Mouse (Mus musculus) NIH3T3 (cell line): ENCODE results near the gene Atxn1l.

Source experiments
- DNase-seq: peaks from one replicate; pipeline ENCODE4 v3.0.0-alpha.2; 2012; ENCODE audit warnings: low read depth

The Atxn1l gene

DNA sequence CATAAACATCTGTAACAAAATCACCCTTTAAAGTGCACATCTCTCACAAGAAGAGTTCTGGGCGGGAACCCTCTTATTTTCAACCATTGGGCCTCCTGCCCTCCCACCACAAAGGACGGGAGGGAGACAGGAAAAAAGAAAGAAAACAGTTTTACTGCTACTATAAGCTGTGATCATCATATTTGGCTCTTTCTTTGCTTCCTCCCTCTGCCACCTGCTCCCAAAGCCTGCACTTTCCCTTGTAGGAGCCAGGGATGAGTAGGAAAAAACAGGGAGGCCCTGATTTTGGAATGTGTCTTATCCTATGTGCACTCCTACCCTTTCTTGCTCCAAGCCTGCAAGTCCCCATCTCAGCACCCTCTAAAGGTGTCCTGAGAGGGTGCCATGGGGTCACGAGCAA is 6.5 kb downstream of the Atxn1l start:
- no peak for DNase-seq

DNA sequence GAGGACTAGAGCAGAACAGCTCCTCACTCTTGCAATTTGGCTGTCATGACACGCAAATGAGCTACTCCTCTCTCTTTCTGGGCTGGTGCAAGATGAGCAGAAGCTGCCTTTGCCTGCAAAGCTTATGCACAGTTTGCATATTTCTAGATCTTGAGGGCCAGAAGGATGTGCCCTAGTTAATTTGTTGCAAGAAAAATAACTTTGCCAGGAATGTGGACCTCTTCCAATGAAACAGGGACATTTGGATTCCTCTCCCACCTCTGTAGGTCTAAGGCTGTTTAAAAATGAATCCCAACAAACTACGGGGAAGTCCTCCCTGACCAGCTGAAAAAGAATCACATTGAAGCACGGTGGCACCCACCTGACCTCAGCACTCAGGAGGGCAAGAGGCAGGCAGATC is 12.4 kb downstream of the Atxn1l start:
- DNase-seq: no peak

DNA sequence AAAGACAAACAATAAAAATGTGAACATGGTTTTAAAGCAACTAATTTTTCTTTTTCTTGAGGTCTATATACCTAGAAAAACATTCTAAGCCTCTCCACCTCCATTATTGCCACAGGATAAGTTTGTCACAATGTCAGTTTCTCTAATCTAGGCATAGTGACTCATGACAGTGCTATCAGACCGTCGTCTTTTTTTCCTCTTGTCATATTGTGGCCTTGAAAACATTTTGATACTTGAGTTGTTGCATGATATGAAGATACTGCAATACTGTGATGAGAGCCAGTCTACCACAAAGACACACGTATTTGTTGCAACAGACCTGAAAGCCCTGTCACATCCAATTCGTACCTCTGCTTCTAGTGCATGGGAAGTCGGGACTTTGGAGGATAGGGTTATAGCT is 22.6 kb downstream of the Atxn1l start:
- no peak for DNase-seq

DNA sequence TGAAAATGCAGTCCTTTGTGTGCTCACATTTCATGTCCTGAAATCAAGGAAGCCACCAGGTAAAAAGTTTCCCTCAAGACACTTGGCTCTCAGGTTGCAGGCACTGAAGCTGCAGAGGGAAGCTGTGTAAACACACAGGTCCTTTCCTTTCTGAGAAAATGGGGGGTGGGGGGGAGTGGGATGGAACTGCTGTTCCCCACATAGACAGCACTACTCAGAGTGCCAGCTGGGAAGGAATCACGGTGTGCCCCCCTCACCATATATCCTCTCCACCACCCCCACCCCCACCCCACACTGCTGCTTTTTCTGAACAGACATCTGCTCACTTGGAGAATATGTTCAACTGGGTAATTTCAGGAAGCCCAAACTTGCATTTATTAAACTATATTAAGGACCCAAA is 25.0 kb downstream of the Atxn1l start:
- no peak for DNase-seq

DNA sequence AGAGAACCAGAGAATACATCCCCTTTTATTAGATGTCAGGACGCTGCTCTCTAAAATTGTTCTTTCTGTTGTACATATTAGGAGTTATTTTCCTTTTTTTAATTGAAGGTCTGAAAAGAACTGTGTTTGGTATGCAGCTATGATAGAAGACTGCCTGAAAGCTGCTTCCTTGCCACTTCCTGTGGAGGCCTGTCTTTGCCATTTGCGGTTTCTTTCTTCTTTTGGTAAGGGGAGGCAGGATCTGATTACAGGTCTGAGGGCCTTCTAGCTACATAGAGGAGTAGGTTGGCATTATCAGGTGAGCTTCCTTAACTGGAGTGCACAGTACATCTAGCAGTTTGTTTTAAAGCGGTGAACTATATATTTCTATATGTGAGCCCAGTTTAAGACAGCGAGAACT is 29.6 kb downstream of the Atxn1l start:
- no peak for DNase-seq

DNA sequence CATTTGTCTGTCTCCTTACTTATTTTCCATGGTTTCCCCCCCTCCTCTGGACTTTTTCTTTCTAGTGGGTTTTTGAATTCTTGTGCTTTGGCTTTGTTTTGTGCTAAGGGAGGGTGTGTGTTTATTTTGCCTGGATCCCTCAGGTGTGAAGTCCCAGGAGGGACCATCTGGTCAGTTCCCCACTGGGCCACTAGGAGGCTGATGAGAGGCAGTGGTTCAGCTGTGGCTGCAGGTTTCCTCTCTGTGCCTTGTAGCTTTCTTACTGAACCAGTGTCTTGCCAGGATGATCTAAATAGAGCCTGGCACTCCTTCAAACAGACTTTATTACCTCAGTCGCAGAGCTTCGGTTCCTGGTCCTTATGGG is 30.7 kb downstream of the Atxn1l start:
- DNase-seq: peak; percentile 79

DNA sequence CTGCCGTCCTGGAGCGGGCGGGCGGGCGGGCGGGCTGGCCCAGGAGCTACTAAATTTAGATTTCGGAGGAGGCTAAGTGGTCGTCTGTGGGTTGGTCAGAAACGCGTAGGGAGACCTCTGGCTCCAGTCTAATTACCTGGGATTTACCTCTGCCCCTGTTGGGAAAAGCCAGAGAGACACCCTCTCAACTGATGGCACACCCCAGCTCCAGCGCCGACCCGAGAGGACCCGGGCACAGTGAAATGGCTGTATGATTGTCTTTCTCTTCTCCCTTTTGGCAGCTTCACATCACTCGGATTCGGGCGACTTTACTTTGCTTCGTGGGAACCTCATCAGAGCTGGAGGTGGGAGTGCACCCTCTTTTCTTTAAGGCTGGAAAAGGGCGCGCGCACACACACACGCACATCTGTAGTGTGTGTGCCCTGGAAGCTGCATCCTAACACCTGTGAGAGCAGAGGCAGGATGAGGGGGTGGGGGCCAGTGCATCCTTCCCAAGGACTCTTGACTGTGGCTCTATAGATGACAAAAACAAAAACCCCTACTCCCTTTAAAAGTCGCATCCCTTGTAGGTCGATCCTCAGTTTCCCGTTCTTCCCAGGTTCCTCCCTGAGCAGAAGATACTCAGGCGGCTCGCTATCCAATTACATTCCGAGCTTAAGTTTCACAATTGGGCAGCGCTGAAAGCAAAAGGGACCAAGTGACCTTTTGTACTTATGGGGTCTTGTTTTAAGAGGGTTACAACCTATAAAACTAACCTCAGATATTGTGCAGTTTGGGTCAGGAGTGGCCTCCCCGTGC is 31.3 kb downstream of the Atxn1l start:
- peak; percentile 23 for DNase-seq

DNA sequence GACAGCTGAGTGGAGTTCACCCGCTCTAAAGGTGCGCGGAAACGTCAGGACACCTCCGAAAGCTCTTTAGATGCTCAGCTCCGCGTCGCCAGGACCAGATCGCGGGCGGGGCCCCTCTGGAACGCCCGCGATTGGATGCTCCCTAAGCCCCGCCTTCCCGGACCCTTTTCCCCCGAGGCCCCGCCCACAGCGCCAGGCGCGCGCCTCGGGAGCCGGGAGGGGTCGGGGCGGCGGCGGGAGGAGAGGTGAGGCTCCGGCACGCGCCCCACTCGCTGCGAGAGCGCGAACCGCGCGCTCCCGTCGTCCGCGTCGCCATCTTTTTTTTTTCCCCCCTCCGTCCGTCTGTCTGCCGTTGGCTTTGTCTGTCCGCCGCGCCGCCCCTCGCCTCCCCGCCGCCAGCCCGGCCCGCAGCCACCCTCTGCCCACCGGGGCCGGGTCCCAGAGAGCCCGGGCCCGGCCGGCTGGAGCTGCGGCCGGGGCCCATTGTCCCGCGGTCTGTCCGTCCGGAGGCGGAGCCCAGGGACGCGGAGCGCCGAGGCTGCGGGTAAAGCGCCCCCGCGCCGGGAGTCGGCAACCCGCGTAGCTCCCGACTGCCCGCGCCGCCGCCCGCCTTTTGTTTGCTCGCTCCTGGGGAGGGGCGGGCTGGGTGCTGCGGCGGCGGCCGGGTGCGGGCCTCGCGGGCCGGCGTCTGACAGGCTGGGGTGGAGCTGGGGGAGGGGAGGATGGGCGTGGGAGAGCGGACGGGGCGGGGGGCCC is 32.0 kb downstream of the Atxn1l start, which contains the start of gene Zfp821:
TSS of gene Zfp821 (plus strand) at position 227 of the 756 bp plus-strand sequence.
- DNase-seq: peak; percentile 97

DNA sequence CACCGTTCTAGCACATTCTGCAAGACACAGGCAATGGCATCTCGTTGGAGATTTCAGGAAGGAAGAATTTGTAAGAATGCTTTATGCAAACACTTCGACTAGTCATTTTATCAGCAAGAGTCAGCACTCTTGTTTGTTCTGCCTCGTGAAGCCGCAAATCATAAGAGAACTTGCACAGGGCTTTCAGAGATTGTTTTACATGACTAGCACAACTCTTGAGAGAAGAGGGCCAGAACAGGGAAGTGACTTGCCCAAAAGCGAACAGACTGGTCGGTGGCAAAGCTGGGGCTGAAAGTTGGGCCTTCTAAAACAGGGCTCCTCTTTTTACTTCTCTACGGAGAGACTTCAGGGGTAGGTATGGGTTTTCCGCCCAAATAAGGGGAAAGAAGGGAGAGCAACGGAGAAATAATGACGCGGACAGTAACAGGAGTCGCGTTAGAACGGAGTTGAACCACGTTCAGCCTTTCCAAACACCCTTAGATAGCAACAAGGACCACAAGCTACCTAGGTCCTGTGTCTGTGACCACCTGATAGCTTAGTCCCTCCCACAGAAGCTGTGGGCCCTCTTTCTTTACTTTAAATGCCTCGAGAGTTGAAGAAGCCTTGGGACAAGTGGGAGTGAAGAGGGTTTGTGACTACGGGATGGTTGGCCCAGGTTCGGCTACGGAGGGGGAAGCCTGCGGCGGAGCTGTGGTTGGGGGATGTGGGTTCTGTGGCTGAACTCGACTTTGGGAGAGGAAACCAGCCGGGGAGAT is 32.8 kb downstream of the Atxn1l start:
- DNase-seq: no peak

DNA sequence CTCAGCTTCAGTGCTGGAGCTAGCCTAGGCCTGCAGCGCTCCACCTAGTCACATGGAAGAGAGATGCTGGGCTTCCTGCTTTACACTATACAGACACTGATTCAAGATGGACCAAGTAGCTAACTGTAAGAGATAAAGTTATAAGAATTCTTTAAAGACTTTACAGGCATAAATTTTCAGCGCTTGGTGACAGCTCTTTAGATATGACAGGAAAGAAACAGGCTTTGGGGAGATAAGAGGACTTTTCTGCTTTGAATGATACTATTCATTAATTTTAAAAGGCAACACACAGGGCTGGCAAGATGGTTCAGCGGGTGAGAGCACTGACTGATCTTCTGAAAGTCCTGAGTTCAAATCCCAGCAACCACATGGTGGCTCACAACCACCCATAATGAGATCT is 39.1 kb downstream of the Atxn1l start:
- no peak for DNase-seq

DNA sequence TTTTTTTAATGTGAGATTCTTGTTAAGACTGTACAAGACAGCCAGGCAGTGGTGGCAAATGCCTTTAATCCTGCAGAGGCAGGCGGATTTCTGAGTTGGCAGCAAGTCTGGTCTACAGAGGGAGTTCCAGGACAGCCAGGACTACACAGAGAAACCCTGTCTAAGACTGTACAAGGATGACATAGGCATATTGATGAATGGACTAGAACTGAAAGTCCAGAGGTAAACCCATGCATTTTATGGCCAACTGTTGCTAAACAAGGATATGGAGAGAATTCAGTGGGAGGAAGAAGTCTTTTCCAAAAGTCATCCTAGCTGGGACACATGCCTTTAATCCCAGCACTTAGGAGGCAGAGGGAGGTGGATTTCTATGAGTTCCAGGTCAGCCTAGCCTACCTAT is 39.8 kb downstream of the Atxn1l start:
- DNase-seq: no peak

DNA sequence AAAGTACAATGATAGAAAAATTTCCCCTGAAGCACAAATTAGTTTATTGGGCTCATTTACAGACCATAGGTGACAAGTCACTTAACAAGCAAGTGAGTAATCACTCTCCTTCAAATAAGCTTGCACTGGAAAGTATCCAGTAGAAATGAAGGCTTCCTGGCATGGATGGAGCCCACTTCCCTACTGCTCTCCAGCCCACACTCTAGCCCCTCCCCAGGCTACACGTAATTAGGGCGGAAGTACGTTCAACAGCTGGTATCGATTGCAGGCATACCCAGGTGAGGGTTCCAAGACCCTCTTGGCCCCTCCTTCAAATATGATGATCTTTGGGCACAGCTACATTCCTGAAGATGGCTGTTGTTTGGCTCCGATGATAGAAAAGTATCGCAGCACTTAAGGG is 43.4 kb downstream of the Atxn1l start:
- no peak for DNase-seq

DNA sequence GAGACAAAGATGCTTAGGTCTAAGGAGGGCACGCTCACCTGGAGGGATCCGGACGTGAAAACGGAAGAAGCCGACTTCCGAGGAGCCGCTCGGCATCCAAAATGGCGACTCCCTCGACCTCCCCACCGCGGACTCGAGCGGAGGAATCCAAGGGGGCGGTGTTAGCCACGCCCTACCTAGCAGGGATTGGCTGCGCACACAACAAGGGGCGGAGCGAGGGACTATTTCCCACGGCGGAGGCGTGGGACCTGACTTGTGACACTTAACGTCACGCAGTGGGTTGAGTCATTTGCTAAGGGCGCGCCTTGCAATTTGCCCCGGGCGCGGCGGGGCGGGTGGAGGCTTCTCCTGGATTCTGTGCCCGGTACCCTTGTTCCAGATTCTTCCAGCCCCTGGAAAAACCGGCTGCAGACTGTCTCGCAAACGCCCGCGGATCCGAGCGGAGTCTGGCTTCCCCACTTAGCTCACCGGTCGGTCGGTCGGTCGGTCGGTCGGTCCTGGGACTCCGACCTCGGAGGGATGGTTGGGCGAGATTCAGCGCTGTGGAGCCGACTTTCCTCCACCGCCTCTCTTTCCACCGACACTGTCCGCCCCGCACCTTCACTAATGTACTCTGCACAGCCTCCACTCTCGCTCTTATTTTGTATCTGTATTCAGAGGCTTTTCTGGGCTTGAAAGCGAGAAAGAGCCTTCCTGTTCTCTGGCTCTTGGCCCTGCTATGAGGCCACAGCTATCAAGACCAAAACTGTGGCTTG is 44.2 kb downstream of the Atxn1l start, which contains the start of gene Ist1:
TSS of gene Ist1 (minus strand) at position 115 of the 755 bp plus-strand sequence.
- peak; percentile 100 for DNase-seq

DNA sequence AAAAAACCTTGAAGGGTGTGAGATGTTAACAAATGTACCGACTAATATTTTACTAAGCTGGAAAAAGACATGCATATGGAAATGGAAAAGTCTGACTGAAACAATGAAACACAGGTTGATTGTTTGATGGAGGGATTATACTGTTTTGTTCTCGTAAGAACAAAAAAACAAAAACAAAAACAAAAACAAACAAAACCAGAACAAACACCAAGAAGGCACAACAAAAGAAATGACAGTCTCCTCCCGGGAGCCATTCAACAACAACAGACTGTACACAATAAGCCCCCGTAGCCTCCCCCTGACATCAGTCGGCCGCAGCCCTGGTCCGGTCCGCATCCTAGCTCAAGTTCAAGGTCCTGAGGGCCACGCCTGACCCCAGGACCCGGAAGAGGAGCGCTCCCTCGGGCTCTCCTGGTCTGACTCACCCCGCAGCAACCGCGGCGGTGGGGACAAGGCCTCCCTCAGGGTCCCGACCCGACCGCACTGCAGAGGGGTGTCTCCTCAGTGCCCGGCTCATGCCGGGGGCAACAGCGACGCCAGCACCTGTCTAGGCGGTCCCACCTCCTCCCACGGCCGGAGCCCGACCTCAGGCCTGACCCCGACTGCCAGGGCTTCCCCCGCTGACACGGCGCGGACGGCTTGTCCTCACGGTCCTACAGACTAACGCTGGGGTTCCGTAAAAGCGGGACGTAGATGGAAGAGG is 44.9 kb downstream of the Atxn1l start:
- DNase-seq: peak; percentile 55

DNA sequence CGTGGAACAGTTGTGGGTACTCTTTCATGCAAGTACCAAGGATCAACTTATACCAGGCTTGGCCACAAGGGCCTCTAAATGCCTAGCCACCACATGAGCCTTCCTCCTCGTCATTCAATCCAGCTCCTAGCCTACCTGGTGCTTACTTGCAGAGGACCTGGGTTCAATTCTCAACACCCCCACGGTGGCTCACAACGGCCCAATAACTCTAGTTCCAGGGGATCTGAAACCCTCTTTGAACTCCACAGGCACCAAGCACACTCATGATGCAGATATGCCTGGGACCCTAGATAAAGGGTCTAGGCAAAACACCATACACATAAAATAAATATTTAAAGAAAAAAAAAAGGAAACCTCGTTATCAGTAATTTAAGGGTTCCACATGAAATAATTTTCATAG is 45.8 kb downstream of the Atxn1l start:
- DNase-seq: peak; percentile 37

DNA sequence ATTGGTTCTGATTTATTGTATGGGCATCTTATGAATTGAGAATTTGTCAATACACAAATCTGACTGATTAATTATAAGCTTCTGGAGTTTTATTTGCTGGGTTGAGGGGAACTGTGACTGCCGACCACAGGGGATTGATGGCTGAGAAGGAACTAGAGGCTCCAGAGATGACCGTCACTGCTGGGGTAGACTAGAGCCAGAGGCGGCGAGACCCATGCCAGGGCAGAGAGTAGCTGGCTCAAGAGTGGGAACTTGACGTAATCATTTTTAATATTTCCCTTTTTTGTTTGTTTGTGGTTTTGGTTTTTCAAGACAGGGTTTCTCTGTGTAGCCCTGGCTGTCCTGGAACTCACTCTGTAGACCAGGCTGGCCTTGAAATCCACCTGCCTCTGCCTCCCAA is 50.3 kb downstream of the Atxn1l start:
- no peak for DNase-seq

DNA sequence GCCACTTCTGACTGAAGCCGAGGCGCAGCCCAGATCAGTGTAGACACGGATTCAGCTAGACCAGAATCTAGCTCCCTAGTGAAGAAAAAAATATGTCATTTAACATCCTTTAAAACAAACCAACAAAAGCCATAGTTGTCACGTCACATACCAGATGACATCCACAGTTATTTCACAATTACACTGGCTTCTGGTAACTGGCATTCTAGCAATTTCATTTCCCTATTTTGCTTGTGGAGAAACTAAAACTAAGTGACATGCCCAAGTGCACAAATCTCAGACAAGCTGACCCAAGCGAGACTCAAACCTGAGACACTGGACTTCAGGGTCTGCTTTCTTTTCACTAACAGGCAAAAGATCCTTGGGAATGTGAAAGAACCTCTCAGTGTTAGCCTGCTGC is 55.4 kb downstream of the Atxn1l start:
- no peak for DNase-seq

DNA sequence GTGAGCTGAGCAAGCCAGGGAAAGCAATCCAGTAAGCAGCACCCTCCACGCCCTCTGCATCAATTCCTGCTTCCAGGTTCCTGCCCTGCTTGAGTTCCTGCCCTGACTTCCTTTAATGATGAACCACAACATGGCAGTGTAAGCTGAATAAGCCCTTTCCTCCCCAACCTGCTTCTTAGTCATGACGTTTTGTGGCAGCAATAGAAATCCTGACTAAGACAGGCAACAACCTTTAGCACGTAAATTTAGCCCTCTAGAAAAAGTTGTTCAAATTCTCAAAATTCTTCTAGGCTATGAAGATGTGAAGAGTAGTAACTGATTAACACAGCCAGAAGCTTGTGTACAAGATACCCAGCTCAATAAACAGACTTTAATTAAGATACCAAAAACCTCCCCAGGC is 56.0 kb downstream of the Atxn1l start:
- no peak for DNase-seq
